Mouse (Mus musculus) neutrophil, adult 5-6 weeks (primary cell): ENCODE data around the gene Entpd7. TPM values are rescaled to one million over a fixed set of nuclear protein-coding genes. Genes with fewer than 3 reads are reported as not detected.

Source experiments
- ATAC-seq: fragments of 151-379, 151-347 bp; 2 replicates; pipeline ENCODE4 v1.8.0; 2017; ENCODE audit warnings: mild to moderate bottlenecking, moderate TSS enrichment; ENCODE audit not compliant: insufficient number of reproducible peaks, poor library complexity, low FRiP score, severe bottlenecking; ENCODE audit errors: extremely low read depth
- total RNA-seq: library from RNA; stranded (forward); fragments of 200-1000 nt; gene quantifications from 2 replicates; pipeline ENCODE4 v1.2.3, GENCODE M21; 2017

Entpd7 gene
- total RNA-seq, 1 experiment from 2014 or later = 5.1 TPM

DNA sequence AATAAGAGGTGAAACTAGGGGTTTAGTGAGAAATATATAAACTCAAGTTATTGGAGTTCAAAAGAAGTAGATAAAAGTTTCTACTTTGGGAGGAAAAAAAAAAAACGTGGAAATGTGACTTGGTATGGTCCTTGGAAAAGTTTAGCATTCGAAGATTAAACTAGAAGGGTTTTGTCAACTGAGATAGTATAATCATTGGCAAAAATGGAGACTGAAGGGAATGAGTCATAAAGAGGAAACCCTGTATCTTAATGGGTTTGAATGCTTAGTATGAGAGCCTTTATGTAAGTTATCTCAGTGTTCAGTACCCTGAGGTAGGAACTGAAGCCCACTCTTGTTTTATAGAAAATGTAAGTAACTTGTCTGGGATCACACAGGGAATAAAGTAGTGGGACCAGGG is 65.4 kb downstream of the Entpd7 start:
- ATAC-seq = no peak

DNA sequence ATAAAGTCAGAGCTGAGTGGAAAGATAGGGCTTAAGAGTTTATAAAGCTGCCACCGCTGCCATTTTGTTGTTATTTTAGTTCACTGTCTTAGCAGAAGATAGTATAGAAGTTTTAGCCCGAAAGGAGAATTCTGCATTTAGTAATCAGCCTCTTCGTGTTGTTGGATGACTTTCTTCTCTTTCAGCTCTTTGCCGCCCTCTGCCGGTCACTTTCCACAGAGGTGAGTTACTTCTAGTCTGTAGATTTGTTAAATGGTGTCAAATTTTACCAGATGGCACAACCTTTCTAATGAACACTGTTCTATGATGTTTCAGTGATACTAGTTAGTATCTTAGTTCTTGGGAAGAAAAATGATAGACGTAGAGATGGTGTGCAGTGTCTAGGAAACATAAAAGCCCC is 71.0 kb downstream of the Entpd7 start:
- ATAC-seq = peak; percentile 77

DNA sequence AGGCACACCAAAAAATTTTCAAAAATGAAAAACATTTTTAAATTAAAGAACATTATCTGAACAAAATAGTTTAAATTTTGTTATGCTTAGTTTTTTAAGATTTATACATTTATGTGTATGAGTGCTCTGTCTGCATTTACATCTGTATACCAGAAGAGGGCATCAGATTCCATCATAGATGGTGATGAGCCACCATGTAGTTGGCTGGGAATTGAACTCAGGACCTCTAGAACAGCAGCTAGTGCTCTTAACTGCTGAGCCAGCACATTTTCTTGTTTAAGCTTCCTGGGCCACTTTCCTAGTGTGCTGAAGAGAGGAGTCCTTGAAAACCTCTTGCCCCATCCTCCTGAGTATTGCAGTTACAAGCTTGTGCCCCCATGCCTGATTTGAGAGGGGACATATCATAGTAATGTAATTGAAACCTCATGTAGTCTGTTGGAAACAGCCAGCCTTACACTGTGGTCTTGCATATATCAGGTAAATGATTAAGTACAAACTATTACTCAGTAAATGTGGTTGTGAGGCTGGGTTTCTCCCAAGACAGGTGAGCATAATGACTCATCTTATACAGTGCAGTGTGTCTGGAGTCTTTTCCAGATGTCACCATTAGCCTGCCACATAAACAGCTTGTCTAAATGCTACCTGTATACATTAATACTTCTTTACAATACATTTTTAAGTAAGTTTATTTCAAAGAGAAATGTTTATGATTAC is 72.2 kb downstream of the Entpd7 start:
- no peak for ATAC-seq

DNA sequence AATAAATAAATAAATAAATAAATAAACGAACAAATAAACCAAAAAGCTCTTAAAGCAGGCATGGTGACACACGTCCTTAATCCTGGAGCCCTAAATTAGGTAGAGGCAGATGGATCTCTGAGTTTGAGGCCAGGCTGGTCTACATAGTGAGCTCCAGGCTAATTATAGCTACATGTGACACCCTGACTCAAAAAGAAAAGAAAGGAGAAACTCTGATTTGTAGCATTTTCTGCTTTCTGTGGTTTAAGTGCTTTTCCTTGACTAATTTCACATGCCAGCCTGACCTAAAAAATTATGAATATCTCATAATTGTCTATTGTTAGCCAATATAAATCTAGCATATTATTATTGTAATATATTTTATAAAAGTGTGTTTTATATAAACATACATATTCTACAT is 72.9 kb downstream of the Entpd7 start:
- no peak for ATAC-seq

DNA sequence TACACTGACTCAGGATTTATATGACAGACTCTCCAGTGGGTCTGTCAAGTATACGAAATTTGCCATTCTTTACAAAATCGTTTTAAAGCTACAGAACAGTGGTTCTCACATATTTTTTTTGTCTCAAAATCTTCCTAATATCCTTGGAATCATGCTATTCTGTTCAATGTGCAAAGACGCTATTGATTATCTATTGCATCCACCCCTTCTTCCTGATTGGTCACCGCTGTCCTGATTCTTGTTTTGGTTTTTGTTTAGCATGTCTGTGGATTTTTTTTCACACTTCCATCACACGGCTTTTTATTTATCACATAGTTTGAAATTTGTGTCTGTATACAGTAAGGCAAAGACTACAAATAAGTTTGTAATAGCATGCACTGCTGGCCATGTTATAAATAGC is 77.0 kb downstream of the Entpd7 start:
- ATAC-seq = no peak

DNA sequence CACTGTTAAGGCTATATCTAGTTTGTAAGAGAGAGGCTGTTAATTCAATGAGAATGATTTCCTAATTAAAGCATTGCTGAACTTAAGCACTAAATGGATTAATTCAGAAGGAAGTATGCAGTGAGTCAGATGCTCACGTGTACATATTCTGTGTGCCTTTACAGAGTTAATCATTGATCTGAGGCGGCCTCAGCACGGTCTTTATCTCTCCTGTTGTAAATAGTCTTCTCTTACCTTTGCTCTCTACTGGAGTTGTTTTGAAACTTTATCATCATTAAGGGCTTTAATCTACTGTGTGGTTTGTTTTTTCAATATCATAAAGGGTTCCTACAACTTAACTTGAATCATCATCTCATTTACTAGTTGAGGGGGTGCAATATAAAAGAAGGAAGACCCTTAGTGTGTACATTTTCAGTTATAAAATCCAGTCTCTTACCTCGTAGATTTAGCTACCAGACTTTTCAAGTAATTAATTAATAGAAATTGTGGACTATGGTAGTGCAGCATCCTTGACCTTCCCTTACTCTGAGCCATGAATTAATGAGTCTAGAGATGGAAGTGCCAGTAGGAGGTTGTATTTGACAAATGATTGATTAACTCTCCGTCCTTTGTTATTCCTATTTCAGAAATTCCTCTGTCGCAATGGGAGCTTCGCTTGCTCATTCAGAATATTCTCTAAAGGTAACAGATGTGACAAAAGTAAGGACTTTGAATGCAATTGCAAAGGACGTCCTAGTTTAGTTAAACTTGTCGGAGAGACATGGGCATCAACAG is 78.3 kb downstream of the Entpd7 start:
- no peak for ATAC-seq

DNA sequence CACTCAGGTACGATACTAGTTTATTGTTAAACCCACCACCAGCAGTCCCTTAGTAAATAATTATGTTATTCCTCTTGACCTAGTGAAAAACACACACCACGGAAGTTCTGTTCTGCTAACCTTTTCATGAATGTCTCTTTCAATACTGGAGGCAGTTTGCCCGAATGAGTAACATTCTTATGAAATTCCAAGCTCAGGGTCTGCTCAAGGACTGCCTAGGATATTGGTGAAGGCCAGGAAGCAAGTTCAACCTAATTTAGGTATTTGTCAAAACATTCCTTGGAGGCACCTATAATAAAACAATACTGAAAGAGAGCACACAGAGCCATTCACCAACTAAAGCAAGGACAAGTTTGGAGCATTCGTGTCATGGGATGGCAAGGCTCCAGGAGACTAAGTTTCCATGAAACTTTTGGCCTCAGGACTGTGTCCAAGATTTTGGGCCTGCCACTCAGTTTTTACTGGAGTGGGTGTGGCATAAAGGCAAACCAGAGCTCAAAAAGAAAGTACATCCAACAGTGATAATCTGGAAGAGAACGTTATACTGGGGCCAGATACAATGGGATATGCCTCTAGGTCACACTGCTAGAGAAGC is 80.0 kb downstream of the Entpd7 start:
- no peak for ATAC-seq

DNA sequence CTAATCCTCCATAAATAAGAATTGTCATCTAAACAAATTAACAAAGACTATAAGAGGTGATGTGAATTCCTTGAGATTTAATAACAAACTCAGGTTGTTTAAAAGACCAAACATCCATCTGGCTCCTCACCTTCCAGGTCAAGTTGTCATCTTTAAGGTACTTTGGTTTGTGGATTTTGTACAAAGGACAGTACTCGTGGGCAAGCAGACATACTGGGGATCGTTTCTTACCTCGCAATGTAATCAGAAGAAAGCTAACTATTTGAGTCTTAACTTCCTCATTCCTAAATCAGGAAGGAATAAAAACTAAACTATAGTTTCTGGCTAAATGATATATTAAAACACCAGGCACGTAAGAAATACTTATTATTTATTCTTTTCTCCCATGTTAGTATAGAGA is 81.1 kb downstream of the Entpd7 start:
- no peak for ATAC-seq

DNA sequence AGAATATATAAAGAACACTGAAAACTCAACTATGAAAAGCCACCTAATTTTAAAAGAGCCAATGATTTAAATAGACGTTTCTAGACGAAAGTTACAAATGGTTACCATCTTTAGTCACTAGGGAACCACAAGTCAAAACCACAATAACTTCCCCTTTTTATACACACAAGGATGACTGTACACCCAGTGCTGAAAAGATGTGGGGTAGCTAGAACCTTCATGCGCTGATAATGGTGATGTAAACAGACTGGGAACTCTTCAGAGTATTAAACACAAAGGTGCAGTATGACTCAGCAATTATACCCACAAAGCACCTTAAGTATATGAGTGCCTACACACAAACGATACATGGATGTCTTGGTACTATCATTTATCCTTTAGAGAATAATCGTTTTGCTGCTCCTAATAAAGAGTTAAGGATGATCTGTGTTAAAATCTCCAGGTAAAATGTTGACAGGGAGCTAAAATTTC is 82.1 kb downstream of the Entpd7 start:
- peak; percentile 98 for ATAC-seq

DNA sequence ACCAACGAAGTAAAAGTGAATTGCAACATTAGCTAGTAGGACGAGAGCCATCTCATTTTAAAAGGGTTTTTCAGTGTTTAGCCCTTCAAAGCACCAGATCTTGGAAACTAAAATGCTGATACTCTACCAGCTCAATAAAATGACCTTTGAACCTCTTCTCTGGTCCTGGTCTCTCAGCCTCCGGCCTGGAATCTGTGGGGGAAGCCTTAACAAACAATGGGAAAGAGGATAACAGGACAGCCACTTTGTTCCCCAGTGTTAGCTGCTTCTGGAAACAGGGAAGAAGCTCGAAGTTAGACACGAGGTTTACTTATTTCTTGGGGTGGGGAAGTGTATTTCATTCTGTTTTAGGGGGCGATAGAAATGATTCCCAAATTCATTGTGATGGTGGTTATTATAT is 82.8 kb downstream of the Entpd7 start:
- ATAC-seq = no peak

DNA sequence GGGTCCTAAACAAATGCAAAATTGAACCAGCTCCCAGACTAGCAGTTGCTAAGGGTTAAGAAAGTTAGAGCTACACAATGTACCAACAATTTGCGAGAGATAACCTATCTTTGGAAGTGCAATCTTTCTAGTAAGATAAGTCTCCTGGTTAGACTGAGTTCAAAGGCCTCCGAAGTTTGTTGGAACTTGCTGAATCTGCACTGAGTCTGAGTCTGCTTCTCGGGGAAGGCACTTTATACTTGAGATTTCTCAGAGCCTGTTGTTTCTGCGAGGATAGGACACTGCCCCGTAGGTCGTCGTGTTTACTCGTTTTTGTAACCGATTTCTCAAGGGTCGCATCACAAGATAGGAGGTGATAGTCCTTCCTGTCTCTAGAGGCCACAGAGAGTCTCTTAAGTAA is 86.0 kb downstream of the Entpd7 start:
- ATAC-seq = no peak

DNA sequence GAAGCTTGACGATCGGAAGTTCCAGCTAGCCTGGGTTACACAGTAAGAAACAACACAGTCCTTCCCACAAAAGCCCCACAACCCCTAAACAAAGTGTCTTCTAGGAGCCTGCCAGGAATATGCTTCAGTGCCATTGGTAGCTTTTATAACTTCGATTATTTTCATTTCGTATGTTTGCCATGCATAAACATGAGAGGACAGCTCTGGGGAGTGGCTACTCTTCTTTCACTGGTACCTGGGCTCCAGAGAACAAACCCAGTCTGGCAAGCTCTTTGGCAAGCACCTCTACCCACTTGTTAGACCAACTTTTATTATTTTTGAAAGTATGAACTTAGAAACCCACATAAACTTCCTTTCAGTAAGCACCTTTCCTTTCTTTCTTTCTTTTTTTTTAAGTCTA is 87.1 kb downstream of the Entpd7 start:
- ATAC-seq = no peak

DNA sequence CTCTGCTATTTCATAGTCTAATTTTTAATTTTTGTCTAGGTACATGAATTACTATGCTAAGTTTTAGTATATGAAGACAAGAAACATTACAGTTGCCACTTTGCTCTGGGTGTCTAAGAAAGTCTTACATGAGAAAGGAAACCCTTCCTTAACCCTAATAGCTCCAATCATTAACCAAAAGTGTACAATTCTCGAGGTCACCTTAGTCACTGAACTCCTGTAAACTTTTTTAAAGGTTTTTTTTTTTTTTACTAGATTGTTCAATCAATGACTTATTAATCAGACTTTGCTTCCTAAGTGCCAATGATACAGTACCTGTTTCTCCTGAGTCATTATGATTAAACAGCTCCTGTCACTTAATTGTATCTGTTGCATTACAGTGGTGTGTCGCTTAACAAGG is 87.8 kb downstream of the Entpd7 start:
- ATAC-seq = no peak

DNA sequence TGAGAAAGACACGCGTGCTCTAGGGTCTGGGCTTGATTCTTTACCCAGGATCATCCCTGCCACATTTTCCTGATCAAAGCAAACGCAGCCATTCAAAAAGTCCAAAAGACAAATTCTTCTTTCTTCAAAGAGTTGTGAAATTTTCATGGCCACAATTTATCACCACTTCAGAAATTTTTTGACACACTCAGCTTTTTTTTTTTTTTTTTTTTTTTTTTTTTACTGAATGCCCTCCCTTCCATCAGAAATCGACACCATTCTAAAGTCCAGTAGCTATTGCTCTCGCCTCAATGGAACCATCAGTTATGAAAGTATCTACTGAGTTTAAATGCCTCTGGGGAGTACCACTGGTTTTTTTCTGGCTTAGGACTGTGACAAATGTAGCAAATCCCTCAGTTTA is 90.9 kb downstream of the Entpd7 start:
- ATAC-seq = no peak

DNA sequence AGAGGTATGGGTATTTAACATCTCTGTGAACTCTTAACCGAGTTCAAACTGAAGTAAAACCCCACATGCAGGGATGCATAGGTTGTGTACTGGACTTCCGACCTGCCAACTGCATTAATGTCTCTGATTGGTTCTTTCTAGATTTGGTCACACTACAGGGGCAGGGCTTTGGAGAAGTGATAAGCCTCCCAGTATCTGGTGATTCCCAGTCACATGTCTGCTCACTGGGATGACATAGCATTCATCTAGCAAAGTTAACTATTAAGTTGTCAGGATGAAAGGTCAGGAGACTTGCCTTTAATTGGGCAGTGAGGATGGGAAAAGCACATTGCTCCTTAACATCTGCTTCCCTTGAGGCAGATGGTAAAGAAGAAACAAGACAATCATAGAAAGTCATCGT is 92.5 kb downstream of the Entpd7 start, which contains the start of gene Abcc2:
Gene Abcc2 (plus strand): TSS at position 213 of the 400 bp plus-strand sequence.
- ATAC-seq = no peak

Other genes starting within 250 kb of the Entpd7 start
- gene Cnnm1, start 249.2 kb upstream of the Entpd7 start, total RNA-seq = not detected in 2 replicates
- gene Got1, start 165.1 kb upstream of the Entpd7 start, total RNA-seq = 16.6 and 17.7 TPM in 2 replicates
- gene Nkx2-3, start 77.3 kb upstream of the Entpd7 start, total RNA-seq = not detected in 2 replicates
- gene Slc25a28, start 14.8 kb upstream of the Entpd7 start, total RNA-seq = 89.6 and 93.3 TPM in 2 replicates
- 16.6 and 17.1 TPM in 2 replicates for gene Cutc, start 63.3 kb downstream of the Entpd7 start, total RNA-seq
- gene Cox15, start 63.3 kb downstream of the Entpd7 start, total RNA-seq = 12.1 and 14.7 TPM in 2 replicates
- 0.74 and 1.7 TPM in 2 replicates for gene Abcc2, start 92.5 kb downstream of the Entpd7 start, total RNA-seq